ENCODE assay signal across 8 mouse cellular contexts in the genomic region with DNA sequence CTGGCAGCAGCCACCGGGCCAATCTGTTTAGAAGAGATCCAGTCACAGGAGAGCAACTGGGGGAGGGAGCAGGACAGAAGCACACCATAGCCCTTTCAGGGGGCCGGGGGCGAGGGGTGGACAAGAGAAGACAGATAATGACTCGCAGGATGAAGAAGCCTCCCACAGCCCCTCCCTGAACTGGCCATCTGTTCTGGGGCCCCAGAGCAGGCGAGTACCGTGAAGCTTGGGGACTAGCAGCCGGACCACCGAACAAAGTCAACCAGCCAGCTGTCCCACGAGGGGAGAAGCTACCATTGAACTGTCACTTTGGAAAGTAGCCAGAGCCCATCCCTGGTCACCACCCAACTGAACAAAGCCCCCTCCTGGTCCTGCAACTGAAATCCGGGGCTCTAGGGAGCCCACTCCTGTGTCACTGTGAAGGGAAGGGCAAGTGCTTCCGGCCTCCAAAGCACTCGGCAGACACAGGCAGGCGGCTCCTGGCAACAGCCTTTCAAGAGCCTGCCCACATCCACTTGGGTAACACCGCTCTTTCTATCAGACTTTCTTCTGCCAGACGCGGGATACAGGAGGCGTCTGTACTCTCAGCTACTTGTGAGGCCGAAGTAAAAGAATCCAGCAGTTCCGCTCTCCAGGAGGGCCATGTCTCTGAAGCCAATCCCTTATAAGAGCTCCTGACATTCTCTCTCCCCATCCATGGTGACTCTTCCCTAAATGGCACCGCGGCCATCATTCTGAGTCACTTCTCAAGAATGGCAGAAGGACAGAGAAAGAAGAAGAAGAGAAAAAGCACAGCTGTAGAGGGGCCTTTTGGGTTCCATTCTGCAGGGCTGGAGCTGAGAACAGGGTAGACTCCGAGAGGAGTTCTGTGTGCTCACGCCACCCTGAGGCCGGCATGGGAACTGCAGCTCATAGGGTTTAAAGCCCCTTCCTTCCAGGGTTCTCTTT. TPM values are rescaled to one million over a fixed set of nuclear protein-coding genes. Genes with fewer than 3 reads are reported as not detected.
DNase-seq lines count a peak whose midpoint lies in the region; ATAC-seq and TF ChIP-seq lines count a peak whose summit lies in the region.

No protein-coding gene starts in this region.

- peak; percentile 92 for ATAC-seq in CD4-positive, CD25-positive, alpha-beta regulatory T cell, adult 4 months
- no peak for ATAC-seq in embryonic facial prominence, embryonic 13.5 days (ENCODE audit: insufficient number of reproducible peaks, insufficient read depth, low FRiP score, low TSS enrichment, low read depth)
- ATAC-seq in lung, embryonic 16.5 days (ENCODE audit: low read depth), result peak; percentile 79

- peak; percentile 58 for DNase-seq in WW6 (ENCODE audit: low read depth, low spot score)
- DNase-seq in heart, postnatal 14 days, result peak; percentile 26 to 49
- peak; percentile 54 to 65 for DNase-seq in layer of hippocampus, adult 2 months (ENCODE audit: low spot score in 2 of 2)
- DNase-seq in retina, embryonic 14.5 days (ENCODE audit: low spot score), result peak; percentile 82
- no peak for DNase-seq in urinary bladder, adult 2 months (ENCODE audit: low spot score)

- peak overlapping the region; percentile 22 for H3K4me2 ChIP-seq in embryonic facial prominence, embryonic 13.5 days
- peak overlapping the region; percentile 43 for H3K4me2 ChIP-seq in lung, embryonic 16.5 days (ENCODE audit: low read depth, low read length)

- H3K9me3 ChIP-seq in embryonic facial prominence, embryonic 13.5 days, result no peaks in the 10 kb centered on the region
- no peaks in the 10 kb centered on the region for H3K9me3 ChIP-seq in lung, embryonic 16.5 days (ENCODE audit: control insufficient read depth, low read length)

- H3K4me3 ChIP-seq in embryonic facial prominence, embryonic 13.5 days, result no peak overlapping the region
- peak overlapping the region; percentile 6; the same call in 1 of the 2 replicates for H3K4me3 ChIP-seq in layer of hippocampus, adult 2 months
- no peak overlapping the region; the same call in 1 of the 2 replicates for H3K4me3 ChIP-seq in lung, embryonic 16.5 days (ENCODE audit: low read length)

- H3K9ac ChIP-seq in embryonic facial prominence, embryonic 13.5 days, result no peak overlapping the region
- H3K9ac ChIP-seq in lung, embryonic 16.5 days (ENCODE audit: low read length), result peak overlapping the region; percentile 37; the same call in 1 of the 2 replicates

- H3K27ac ChIP-seq in embryonic facial prominence, embryonic 13.5 days, result no peak overlapping the region; the same call in 1 of the 2 replicates
- H3K27ac ChIP-seq in layer of hippocampus, adult 2 months, result peak overlapping the region; percentile 51
- H3K27ac ChIP-seq in lung, embryonic 16.5 days (ENCODE audit: low read length), result peak overlapping the region; percentile 84

- intact Hi-C loops in heart, postnatal 14 days (cut with DNase I), result no loop called here

- H3K27me3 ChIP-seq in embryonic facial prominence, embryonic 13.5 days, result peaks cover 7% of the 10 kb centered on the region; the same call in 1 of the 2 replicates
- H3K27me3 ChIP-seq in lung, embryonic 16.5 days (ENCODE audit: control insufficient read depth, insufficient read depth, low read depth, low read length), result no peaks in the 10 kb centered on the region

- peak; percentile 89 for TF ChIP-seq CTCF in layer of hippocampus, adult 2 months (conservative IDR thresholded peaks at IDR 0.05)

- H3K4me1 ChIP-seq in embryonic facial prominence, embryonic 13.5 days, result peaks cover 18% of the 10 kb centered on the region
- H3K4me1 ChIP-seq in lung, embryonic 16.5 days (replicated peaks; ENCODE audit: control insufficient read depth, insufficient read depth, low read length), result peaks cover 14% of the 10 kb centered on the region

- WGBS in embryonic facial prominence, embryonic 13.5 days, result 27% methylated on average over 24 of the region's 24 CpGs
- WGBS in lung, embryonic 16.5 days, result 10% methylated on average over 24 of the region's 24 CpGs

- H3K36me3 ChIP-seq in embryonic facial prominence, embryonic 13.5 days, result no peaks in the 10 kb centered on the region
- H3K36me3 ChIP-seq in lung, embryonic 16.5 days (ENCODE audit: control insufficient read depth, insufficient read depth, low read length), result no peaks in the 10 kb centered on the region

RNA-seq across cellular contexts. Expression of a gene that starts 7.2 kb away (rescaled TPM):
- under 1 TPM in 1 of 2 experiments, not detected in 1; 0.35 TPM for polyA plus RNA-seq in CD4-positive, CD25-positive, alpha-beta regulatory T cell, adult 4 months (2017; shearing (Covaris generic))
- 1.3 and 1.5 TPM in 2 replicates for polyA plus RNA-seq in embryonic facial prominence, embryonic 13.5 days (2015; fragmentation: Nextera tagmentation; extraction: Ambion mirVana)
- total RNA-seq in heart, postnatal 14 days (2021), result not detected
- 10 to 100 TPM; 22.0 to 23.2 TPM for total RNA-seq in layer of hippocampus, adult 2 months (2021)
- polyA plus RNA-seq in lung, embryonic 16.5 days (2015; fragmentation: Nextera tagmentation; extraction: Ambion mirVana), result 3.0 and 4.2 TPM in 2 replicates
- polyA plus RNA-seq in urinary bladder, adult 2 months (2012; rRNA removed), result 0.15 and 0.21 TPM in 2 replicates

RNA-seq across cellular contexts. Expression of a gene that starts 37.0 kb away (rescaled TPM):
- polyA plus RNA-seq in CD4-positive, CD25-positive, alpha-beta regulatory T cell, adult 4 months (2017; shearing (Covaris generic)), result 10 to 100 TPM; 15.4 to 19.3 TPM
- polyA plus RNA-seq in embryonic facial prominence, embryonic 13.5 days (2015; fragmentation: Nextera tagmentation; extraction: Ambion mirVana), result 24.3 and 27.4 TPM in 2 replicates
- total RNA-seq in heart, postnatal 14 days (2021), result 10 to 100 TPM; 16.1 to 18.5 TPM
- total RNA-seq in layer of hippocampus, adult 2 months (2021), result 10 to 100 TPM; 59.5 to 63.2 TPM
- 22.0 and 23.3 TPM in 2 replicates for polyA plus RNA-seq in lung, embryonic 16.5 days (2015; fragmentation: Nextera tagmentation; extraction: Ambion mirVana)
- polyA plus RNA-seq in urinary bladder, adult 2 months (2012; rRNA removed), result 40.7 and 42.7 TPM in 2 replicates

RNA-seq across cellular contexts. Expression of a gene that starts 37.9 kb away (rescaled TPM):
- 10 to 100 TPM; 12.0 to 17.9 TPM for polyA plus RNA-seq in CD4-positive, CD25-positive, alpha-beta regulatory T cell, adult 4 months (2017; shearing (Covaris generic))
- 21.3 and 26.3 TPM in 2 replicates for polyA plus RNA-seq in embryonic facial prominence, embryonic 13.5 days (2015; fragmentation: Nextera tagmentation; extraction: Ambion mirVana)
- total RNA-seq in heart, postnatal 14 days (2021), result 1 to 10 TPM; 2.9 to 3.7 TPM
- total RNA-seq in layer of hippocampus, adult 2 months (2021), result 10 to 100 TPM; 21.7 to 23.1 TPM
- polyA plus RNA-seq in lung, embryonic 16.5 days (2015; fragmentation: Nextera tagmentation; extraction: Ambion mirVana), result 23.7 and 26.2 TPM in 2 replicates
- polyA plus RNA-seq in urinary bladder, adult 2 months (2012; rRNA removed), result 12.8 and 13.2 TPM in 2 replicates
